Mouse (Mus musculus) myocyte (in vitro differentiated cells): ENCODE data around the gene Fkbp4.
A peak's percentile ranks its signal among the peaks of the same experiment; 100 is the strongest.

Source experiments
- E2F4 ChIP-seq: IDR thresholded peaks from one replicate; pipeline ENCODE4 v1.6.1; 2011; ENCODE audit warnings: mild to moderate bottlenecking, control low read depth, moderate library complexity; ENCODE audit not compliant: insufficient read depth
- MAX ChIP-seq: IDR thresholded peaks from one replicate; pipeline ENCODE4 v1.6.1; 2011; ENCODE audit warnings: low read depth, mild to moderate bottlenecking, control low read depth
- MYOD1 ChIP-seq, 3 experiments: IDR thresholded peaks; one replicate each; pipeline ENCODE4 v1.6.1; 2011; ENCODE audit warnings: control low read depth in 2 of 3, low read depth in 2 of 3, mild to moderate bottlenecking in 2 of 3, moderate library complexity in 1 of 3; ENCODE audit not compliant: insufficient read length in 2 of 3, control insufficient read depth in 1 of 3
- POLR2A ChIP-seq: IDR thresholded peaks from one replicate; pipeline ENCODE4 v1.6.1; 2011; ENCODE audit warnings: low read depth, mild to moderate bottlenecking, control low read depth, moderate library complexity; ENCODE audit not compliant: insufficient read length
- USF1 ChIP-seq: IDR thresholded peaks from one replicate; pipeline ENCODE4 v1.6.1; 2011; ENCODE audit warnings: low read depth, mild to moderate bottlenecking, control low read depth, moderate library complexity

- no peak for TF ChIP-seq MAX
- peak in 2 of 3 experiments; percentile 81 to 84 for TF ChIP-seq MYOD1 (IDR thresholded peaks at IDR 0.05; ENCODE audit: control insufficient read depth in 1 of 3, insufficient read length in 2 of 3, low read depth in 2 of 3)
- no peak for TF ChIP-seq POLR2A
- peak; percentile 51 for TF ChIP-seq USF1
- TF ChIP-seq E2F4 = no peak
Measured at GRCm38 (mm10) chr6:128447063-128447462, 8.6 kb upstream of the Fkbp4 start.
